Mouse (Mus musculus) spleen, embryonic (tissue): ENCODE data around the gene H2-M10.2.

Source experiments
- CTCF ChIA-PET: fragments of 350-600 bp; sonication (Branson Sonifier 250); formaldehyde crosslinking; loops from one replicate; lab custom pipeline; 2022; lab: Charles Lee

H2-M10.2 gene

DNA sequence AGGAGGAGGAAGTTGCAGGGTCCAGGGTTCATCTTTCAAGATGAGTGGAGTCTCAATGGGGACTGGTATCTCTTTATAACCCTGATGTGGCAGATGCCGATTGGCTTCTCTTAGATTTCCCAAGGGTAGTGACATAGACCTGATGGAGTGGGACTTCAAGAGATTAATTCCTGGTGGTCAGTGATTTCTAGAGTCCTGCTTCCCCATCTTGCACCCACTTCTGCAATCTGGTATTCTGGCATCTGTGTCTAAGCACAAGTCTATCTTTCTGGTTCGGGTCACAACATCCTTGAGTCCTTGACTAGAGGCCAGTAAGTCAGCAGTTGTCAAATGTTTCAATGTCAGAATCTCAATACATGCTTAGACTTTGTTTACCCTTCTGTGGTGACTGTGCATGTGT, at the start of gene H2-M10.2:
H2-M10.2 (minus strand) TSS at position 101 of the 400 bp plus-strand sequence.
- CTCF ChIA-PET, result no interaction called here

DNA sequence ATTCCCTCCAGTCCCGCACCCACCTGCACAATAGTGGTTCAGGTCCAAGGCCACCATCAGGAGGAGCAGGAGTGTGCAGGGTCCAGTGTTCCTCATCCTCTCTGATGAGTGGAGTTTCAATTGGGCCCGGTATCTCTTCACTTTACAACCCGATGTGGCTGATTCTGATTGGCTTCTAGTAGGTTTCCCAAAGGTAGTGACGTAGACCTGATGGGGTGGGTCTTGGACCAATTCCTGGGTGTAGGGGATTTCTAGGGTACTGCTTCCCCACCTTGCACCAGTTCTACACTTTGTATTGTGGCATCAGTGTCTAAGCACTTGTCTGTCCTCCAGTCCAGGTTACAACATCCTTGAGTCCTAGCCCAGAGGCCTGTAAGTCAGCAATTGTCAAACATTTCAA, 39.8 kb upstream of the H2-M10.2 start, which contains the start of gene H2-M10.1:
H2-M10.1 (minus strand) TSS at position 101 of the 400 bp plus-strand sequence.
- CTCF ChIA-PET, result no interaction called here

- CTCF ChIA-PET, result interaction anchor here (0.7 kb wide), 1 partner anchor 520 kb away, joined by 6 read pairs; no protein-coding TSS in a partner anchor
These were observed 29.5 kb upstream of the H2-M10.2 start for GRCm38 (mm10) chr17:36315689-36316253.

- CTCF ChIA-PET, result no interaction called here
These were observed 28.9 kb upstream of the H2-M10.2 start for GRCm38 (mm10) chr17:36315041-36315688.

- CTCF ChIA-PET, result no interaction called here
These were observed 28.2 kb upstream of the H2-M10.2 start for GRCm38 (mm10) chr17:36314511-36314910.

- CTCF ChIA-PET, result interaction anchor here (0.6 kb wide), 1 partner anchor 19 kb away, joined by 4 read pairs; no protein-coding TSS in a partner anchor
These were observed 23.0 kb upstream of the H2-M10.2 start for GRCm38 (mm10) chr17:36309293-36309692.

DNA sequence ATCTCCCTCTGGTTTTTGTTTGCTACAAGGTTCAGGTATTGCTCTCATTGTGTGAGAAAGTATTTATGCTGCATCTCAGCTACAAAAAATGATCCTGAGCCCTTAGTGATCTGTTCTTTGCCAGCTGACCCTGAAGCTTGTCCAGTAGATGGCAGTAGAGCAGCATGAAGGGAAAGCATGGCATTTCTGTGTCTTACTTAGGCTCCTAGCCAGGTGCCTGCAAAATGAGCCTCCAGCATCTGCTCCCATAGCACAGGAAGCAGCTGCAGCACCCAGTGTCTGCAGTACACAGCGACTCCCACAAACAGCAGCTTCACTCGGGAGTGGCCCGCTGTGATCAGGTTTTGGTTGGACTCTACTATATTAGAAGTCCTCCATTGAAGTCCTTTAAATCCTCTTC, 22.6 kb upstream of the H2-M10.2 start:
- CTCF ChIA-PET, result interaction anchor here (0.6 kb wide), 1 partner anchor 20 kb away, joined by 4 read pairs; no protein-coding TSS in a partner anchor

DNA sequence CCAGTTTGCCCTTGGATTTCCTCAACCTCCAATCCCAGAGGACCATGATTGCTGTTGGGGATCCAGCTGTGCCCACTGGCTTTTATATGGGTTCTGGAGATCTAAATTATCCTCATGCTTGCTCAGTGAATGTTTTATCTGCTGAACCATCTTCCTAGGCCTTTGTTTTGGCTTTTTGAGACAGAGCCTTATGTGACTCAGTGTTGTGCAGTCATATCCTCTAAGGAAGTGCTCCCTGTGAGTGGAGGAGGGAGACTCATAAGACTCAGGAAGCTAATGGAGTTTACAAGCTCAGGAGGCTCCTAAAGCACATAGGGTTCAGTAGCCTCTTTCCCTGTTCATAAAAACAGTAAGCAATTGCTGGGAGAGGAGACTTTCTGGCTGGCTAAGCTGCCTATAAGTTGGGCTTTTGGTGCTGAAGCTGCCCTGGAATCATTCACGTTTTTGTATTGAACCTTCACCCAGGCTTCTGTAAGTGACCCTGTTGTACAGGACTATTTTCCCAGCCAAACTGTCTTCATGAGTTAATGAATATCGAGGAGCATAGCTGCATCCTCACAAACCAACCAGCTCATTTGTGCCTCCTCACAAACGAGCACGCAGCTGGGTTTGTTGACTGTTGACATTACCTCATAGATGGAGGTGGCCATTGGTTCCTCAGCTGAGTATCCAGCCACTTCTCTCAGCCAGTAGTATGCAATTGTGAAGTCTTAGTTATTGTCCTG, 4.6 kb downstream of the H2-M10.2 start:
- CTCF ChIA-PET, result no interaction called here

DNA sequence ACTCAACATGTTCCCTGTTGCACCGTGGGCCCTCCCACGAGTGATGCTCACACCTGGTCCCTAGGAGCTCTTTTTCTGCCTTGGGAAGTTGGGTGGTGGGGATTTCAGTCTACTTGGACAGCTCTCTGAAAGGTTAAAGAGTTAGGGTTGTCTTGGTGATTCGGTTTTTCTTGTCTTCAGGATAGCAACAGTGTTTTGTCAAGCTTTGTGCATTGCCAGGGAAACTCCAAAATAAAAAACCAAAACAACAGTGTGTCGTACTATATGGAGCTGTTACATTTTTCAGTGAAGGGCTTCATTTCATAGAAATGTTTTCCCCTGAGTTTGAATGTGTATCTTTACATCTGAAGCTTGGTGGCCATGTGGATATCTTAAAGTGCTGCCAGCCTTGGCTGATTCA, 11.5 kb downstream of the H2-M10.2 start:
- CTCF ChIA-PET, result interaction anchor here (0.6 to 0.9 kb wide), 2 partner anchors 10 to 47 kb away, joined by 3 to 5 read pairs; no protein-coding TSS in a partner anchor

DNA sequence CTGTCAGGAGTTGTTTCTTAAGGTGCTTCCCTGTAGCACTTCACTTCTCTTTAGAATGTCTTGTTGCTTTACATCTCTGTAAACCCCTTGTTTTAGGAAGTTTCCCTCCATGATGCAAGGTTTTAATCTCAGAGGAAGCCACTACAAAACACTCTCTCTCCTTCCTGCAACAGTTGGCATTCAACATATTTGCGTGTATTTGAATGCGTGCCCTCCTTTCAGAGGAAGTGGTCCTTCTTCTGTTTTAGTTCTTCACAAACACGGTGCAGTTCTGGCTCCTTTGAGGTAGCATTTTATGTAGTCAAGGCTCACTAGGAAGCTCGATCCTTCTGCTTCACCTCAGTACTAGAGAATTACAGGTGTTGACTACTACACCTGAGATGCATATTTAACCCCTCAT, 12.5 kb downstream of the H2-M10.2 start:
- CTCF ChIA-PET, result no interaction called here

DNA sequence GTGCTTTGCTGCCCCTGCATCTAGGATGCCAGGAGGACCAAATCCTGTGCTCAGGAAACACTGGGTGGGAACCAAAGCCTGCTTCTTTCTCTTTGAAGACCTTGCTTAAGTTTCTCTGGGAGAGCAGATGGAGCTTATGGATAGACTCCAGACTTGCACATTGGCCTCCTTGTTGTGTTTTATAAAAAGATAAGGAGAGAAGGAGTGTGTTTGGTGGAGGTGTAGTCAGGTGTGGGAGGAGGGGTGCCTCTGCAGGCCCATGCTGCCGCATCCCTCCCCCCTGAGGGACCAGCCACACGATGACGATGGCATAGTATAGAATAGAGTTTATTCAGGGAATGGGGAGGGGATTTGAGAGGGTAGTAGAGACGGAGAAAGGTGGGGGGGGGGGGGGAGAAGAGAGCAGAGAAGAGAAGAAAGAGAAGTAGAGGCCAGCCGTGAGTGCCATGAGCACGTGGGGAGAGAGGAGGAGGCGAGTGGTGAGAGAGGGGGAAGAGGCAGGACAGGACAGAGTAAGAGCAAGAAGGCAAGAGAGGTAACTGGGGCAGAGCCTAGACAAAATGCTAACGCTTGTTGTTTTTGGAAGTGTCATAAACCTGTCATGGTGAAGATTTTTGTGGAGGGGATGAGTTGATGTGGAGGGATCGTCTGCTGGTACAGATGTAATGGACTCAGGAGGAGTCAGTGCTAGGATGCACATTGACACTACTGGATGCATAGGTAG, 13.5 kb downstream of the H2-M10.2 start:
- CTCF ChIA-PET, result no interaction called here

DNA sequence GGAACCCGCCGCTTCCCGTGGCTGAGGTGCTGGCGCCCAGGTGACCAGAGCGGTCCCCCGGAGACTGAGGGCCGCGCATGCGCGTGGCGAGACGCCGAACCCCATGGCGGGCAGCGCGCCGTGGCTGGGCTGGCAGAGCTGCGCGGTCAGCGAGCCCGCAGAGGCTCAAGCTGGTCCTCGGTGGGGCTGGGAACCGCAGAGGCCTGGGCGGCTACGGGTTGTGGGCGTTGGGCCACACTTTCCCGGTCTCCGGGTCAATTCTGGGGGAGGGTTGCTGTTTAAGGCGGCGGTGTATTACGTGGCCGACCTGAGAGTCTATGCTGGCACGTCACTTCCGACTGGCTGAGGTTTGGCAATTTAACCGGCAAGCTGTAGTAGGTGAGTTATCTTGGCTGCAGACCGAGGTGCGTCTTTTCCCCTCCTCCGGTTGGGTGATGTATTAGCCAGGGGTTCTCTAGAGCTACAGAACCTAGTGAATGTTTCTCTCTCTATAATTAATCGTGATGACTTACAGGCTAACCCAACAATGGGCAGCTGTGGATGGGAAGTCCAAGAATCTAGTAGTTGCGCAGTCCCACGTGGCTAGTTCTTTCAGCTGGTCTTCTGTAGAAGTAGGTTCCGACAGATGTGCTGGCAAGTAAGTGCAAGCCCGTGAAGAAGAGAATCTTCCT, 14.6 kb downstream of the H2-M10.2 start, which contains the start of gene Trim39:
Trim39 (minus strand) TSS at position 662 of the 671 bp plus-strand sequence.
- CTCF ChIA-PET, result interaction anchor here (0.5 to 0.9 kb wide), 2 partner anchors 10 to 275 kb away, joined by 3 read pairs; no protein-coding TSS in a partner anchor

DNA sequence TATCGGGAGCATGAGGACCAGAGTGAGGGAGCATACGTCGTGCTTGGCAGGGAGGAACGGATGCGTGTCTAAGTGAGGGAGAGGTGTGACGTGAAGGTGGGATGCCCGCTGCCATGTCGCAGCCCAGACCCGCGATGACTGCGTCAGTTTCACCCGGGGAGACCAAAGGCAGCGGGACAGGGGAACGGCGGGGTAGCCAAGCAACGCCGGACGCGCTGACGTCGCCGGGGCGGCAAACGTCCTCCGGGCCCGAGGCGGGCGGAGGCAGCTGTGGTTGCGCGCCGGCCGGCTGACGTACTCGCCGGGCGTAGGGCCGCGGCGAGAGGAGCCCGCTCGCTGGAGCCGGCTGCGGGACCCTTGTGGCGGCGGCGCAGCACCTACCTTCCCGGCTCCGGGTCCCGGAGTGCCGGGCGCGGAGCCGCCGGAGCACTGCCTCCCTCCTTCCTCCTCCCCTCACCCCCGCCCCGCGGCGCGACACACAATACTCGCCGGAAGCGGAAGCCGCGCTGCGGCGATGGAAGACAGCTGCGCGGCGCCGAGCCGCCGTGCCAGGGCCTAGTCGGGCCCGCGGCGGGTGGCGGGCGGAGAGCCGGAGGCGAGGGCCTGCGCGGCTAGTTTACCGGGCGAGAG, 15.2 kb downstream of the H2-M10.2 start:
- CTCF ChIA-PET, result interaction anchor here (0.9 kb wide), 1 partner anchor 10 kb away, joined by 3 read pairs; no protein-coding TSS in a partner anchor

DNA sequence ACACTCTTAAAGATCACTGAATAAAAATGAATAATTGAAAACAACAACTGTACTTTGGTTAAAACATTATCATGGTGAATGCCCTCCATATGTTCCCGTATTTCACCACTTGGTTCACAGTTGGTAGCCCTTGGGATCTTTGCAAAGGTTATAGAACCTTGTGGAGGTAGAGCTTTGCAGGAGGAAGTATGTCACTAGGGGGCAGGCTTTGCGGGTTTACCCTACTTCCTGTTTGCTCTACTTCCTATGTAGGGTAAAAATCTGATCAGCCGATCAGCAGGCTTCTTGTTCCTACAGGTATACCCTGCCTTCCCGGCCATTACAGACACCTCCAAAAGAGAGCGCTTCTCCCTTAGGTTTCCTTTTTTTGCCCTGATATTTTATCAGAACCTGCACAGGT, 20.5 kb downstream of the H2-M10.2 start:
- CTCF ChIA-PET, result interaction anchor here (2.0 kb wide), 1 partner anchor 8 kb away, joined by 4 read pairs; the partner anchor contains the start of gene Rpp21

DNA sequence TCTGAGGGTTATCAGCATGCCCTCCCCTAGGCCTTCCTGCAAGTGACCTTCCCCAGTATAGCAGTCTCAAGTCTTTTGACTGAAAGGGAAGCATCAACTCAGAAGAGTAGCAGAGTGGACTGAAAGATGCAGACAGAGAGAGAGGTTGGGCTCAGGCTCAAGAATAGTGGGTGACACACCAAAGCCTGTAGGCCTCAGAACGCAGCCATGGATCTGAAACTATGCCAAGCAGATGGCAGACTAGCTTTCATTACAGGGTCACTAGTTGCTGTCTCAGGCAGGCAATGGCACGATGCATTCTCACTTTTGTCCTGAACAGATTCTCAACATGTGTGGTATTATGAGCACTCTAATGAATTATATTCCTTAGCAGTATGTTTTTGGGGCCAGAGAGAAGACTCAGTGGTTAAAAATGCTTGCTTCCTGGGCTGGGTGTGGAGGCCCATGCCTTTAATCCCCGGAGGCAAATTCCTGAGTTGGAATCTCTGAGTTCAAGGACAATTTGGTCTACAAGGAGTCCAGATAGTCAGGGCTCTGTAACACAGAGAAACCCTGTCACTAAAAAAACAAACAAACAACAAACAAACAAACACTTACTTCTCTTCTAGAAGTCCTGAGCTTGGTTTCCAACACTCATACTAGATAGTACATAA, 21.9 kb downstream of the H2-M10.2 start:
- CTCF ChIA-PET, result interaction anchor here (0.8 kb wide), 1 partner anchor 10 kb away, joined by 5 read pairs; no protein-coding TSS in a partner anchor

GRCm38 (mm10) chr17:36261511-36262166, 24.7 kb downstream of the H2-M10.2 start:
- CTCF ChIA-PET, result interaction anchor here (1.1 kb wide), 1 partner anchor 10 kb away, joined by 3 read pairs; the partner anchor contains the start of gene Trim39

GRCm38 (mm10) chr17:36257969-36258368, 28.3 kb downstream of the H2-M10.2 start, which contains the start of gene Rpp21:
Rpp21 (minus strand) TSS chr17:36258069.
- CTCF ChIA-PET, result interaction anchor here (1.4 kb wide), 1 partner anchor 9 kb away, joined by 4 read pairs; no protein-coding TSS in a partner anchor

DNA sequence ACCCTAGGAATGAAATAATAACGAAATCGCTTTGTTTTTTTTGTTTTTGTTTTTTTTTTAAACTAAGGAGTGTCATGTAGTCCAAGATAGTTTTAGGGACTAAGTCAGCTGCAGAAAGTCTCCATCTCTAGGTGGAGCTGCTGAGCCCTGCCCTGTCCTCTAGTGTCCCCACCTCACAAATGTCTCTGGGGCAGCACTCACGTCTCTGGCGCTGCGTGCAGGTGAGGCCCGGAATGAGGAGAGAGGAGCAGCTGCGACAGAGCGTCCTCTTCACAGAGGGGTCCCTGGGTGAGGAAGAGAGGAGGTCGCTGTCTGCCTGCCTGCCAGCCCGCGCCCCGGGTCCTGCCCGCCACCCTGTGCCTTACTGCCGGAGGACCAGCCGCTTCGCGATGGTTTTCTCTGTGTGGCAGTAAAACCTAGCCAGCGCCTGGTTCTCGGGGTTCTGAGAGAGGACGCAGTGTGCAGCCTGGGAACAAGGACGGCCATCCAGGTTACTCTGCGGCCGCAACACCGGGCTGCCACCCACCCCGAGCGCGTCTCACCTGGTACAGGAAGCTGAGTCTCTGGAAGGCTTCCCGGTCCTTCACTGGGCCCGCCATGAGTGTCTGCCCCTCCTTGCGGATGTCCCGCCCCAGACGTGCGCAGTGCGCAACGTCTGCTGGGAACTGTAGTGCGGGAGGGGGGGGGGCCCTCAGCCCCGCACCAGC, 28.9 kb downstream of the H2-M10.2 start:
- CTCF ChIA-PET, result interaction anchor here (1.4 kb wide), 1 partner anchor 10 kb away, joined by 4 read pairs; no protein-coding TSS in a partner anchor
